Mouse (Mus musculus) brain, embryonic 14.5 days (tissue): ENCODE measurements around the gene Bahd1. TPM values are rescaled to one million over a fixed set of nuclear protein-coding genes. Genes with fewer than 3 reads are reported as not detected.

Experiments used
- DNase-seq: peaks from one replicate; pipeline ENCODE4 v3.0.0-alpha.2; 2011; ENCODE audit warnings: low read depth
- CTCF ChIP-seq: fragments of 200-500 bp; IDR thresholded peaks from 2 replicates; pipeline ENCODE4 v1.5.1; 2012; ENCODE audit warnings: inconsistent platforms, mild to moderate bottlenecking, moderate library complexity, borderline replicate concordance; ENCODE audit not compliant: insufficient read depth, insufficient read length; ENCODE audit errors: extremely low read depth
- POLR2A ChIP-seq: fragments of 200-500 bp; IDR thresholded peaks from 2 replicates; pipeline ENCODE4 v1.6.1; 2012; ENCODE audit warnings: mild to moderate bottlenecking, inconsistent platforms, borderline replicate concordance; ENCODE audit not compliant: poor library complexity, insufficient read depth, insufficient read length, severe bottlenecking; ENCODE audit errors: extremely low read depth
- polyA plus RNA-seq: library from polyadenylated mRNA; depleted of rRNA; stranded (reverse); fragments of >200 nt; gene quantifications from 2 replicates; pipeline ENCODE4 v1.2.3, GENCODE M21; 2012; rRNA removed

Bahd1 gene
- 21.8 and 25.7 TPM in 2 replicates for polyA plus RNA-seq

DNA sequence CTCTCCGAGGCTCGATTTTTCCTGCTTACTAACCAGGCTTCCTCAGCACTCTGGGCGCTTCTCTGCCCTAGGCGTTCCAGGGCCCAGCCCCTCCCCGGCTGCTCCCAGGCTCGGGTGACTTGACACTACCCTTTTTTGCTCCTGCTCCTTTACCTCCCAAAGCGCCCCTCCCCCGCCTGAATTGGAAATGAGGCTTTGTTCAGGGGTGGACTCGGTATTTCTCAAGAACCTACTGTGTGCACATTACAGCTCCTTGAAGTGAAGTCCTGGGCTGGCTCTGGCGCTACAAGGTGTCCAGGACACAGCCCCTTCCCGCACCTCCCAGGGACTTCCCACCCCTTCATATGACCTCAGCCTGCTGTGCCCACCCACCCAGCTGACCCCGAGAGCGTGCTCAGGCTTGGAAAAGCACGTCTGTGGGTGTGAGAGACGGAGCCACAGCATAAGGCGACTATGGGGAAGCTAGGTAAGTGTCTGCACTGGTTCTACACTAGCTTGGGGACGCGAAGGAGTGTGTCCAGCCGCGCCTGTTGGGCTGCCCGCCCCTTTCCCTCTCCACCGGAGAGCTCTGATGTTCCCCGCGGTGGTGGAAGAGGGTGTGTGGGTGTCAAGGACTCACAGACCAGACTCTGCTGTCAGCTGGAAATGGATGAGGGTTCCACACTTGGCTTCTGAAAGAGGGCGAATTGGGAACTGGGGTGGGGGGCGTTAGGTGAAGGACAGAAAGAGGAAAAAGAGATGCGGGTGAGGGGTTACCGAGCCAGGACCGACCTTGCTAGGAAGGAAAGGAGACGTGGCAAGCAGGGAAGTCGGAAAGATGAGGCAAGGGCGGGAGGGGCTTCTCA is at the start of gene Bahd1:
Bahd1 (plus strand) TSS at position 397 of the 845 bp plus-strand sequence.
- TF ChIP-seq POLR2A (no peak), CTCF (no peak)
- DNase-seq: peak; percentile 41

DNA sequence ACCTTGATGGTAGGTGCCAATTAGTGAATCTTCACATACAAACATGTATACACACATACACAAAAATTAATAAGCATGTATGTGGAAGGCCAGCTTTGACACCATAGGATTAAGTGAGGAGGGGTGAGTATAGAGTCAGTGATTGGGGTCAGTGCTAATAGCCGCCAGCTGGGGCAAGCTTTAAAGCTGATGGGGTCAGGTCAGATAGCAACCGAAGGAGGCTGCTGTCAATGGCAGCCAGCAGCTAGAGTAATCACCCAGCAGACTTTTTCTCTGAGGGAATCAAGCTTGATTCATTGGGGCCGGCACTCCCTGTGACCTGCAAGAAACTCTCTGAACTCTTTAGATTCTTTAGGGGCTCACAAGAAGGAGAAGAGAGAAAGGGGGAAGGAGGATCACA is 48.4 kb upstream of the Bahd1 start:
- no peak for DNase-seq
- TF ChIP-seq POLR2A (no peak), CTCF (no peak)

DNA sequence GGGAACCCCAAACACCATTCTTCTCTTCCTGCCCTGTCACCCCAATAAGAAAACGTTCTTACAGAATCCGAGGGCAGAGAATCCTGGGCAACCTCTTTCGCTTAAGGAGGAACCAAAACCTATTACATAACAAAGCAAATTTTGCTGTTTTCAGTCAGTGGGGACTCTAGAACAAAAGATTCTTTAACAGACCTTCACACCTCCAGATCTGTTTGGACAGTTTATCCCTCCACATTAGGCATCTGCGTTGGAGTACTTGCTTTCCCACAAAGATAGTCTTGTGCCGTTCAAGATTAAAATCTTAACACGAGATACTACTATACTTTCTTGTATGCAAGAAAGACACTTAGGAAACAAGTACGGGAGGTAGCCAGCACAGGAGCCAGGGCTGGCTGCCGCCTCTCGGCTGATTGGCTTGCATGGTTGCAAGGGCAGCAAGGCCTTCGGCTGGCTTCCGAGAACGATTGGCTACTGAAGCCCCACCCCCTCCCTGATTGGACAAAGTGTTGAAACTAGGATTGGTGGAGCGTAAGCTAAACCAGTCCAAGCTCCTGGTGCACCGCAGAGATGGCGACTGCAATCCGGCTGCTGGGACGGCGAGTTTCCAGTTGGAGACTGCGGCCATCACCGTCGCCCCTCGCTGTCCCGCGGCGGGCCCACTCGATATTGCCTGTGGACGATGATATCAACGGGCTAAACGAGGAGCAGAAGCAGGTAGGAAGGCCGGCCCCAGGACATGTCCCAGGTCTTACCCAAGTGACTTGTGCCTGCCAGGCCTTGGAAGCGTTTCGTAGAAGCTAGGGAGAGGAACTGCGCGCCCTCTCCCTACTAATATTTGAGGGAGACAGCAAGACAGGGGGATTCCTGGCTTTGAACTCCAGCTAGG is 38.5 kb upstream of the Bahd1 start, which contains the start of gene Ivd:
Ivd (plus strand) TSS at position 501 of the 886 bp plus-strand sequence.
- TF ChIP-seq CTCF: no peak
- peak; percentile 63; the same call in 1 of the 2 replicates for TF ChIP-seq POLR2A
- DNase-seq: peak; percentile 99

DNA sequence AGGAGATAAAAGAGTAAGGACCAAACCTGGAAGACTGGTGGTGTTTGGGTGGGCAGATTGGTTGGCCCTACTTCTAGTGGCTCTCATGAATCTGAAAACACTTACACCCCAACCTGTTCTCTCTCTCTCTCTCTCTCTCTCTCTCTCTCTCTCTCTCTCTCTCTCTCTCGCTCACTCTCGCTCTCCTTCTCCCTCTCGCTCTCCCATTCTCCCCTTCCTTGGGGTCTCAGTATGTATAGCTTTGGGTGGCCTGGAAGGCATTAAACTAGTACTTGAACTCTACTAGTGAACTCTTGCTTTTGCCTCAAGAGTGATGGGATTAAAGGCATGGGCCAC is 37.9 kb upstream of the Bahd1 start:
- TF ChIP-seq CTCF: no peak
- TF ChIP-seq POLR2A: no peak
- DNase-seq: no peak

DNA sequence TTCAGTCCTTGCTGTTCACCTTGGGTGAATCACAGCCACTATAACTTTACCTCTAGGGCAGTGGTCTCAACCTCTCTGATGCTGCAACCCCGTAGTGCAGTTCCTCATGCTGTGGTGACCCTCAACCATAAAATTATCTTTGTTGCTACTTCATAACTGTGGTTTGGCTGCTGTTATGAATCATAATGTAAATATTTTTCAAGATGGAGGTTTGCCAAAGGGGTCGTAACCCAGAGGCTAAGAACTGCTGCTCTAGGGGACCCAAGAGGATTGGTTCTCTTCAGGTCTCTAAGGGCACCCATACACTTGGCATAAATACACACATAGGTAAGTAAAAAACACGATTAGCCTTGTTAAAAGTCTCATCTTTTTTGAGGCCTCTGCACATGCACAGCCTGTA is 29.6 kb upstream of the Bahd1 start:
- no peak for TF ChIP-seq POLR2A
- no peak for TF ChIP-seq CTCF
- DNase-seq: no peak

DNA sequence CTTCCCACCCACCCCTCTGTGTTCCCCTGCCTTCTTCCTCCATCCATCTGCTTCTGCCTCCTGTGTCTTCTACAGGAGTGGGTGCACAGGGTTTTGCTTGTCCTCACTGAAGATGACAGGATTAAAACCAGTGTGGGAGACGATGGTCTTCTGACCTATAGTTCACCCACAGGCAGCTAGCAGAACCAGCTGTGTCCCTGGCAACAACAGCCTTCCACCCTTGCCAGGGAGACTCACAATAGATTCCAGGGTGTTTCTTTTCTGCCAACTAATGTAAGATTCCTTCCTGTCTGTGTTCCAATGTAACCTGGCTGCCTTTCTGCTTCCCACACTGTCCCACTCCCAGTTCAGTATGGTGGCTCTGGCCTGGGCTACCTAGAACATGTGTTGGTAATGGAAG is 29.1 kb upstream of the Bahd1 start:
- no peak for DNase-seq
- no peak for TF ChIP-seq CTCF
- TF ChIP-seq POLR2A: no peak

DNA sequence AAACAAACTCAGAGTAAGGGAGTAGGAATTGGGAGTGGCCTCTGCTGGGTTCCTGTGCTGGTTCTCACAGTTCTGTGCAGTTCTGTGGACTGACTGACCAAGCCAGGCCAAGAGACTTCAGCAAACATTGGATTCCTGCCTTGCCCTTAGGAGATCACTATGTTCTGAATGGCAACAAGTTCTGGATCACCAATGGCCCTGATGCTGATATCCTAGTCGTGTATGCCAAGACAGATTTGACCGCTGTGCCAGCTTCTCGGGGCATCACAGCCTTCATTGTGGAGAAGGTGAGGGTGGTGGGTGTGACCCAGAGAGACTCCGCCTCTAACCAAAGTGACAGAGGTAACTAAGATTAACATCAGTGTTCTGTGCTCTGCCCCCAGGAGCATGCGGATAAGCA is 27.2 kb upstream of the Bahd1 start:
- TF ChIP-seq POLR2A (no peak), CTCF (no peak)
- no peak for DNase-seq

DNA sequence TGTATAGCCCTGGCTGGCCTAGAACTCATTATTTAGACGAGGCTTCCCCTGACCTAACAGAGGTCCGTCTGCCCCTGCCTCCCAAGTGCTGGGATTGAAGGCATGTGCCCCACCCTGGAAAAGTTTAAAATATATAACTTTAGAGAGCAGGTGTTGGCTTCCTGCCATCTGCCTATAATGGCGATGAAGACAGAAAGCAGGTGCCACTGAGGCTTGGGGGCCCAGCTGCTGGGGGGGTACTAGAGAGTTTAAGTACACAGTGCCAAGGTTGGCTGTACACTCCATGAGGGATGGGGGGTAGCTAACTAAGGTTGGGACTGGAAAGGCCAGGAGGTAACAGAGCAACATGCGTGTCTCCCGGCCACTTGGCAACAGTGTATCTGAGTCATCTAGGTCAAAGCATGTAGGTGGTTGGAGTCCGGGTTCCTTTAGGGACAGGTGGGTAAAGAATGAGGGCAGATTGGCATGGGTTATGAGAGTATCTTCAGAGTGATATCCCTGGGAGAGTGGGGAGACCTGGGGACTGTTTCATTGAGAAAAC is 26.2 kb upstream of the Bahd1 start:
- no peak for TF ChIP-seq CTCF
- no peak for TF ChIP-seq POLR2A
- DNase-seq: no peak

DNA sequence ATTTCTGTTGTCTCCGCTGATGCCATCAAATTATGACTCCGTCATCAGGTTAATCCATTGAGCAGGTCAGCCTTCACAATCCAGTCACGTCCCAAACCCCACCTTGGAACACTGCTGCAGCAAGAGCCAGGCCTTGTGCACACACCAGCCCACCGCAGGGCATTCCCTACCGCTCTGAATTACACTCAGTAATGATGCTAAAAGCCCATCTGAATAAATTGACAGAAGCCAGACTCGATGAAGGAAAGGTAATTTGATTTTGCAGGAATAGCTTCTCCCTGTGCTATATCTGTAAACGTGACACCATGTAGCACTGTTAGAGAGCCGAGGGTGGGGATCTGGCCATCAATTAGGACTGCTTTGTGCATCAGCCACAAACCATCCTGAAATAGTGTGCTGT is 24.9 kb upstream of the Bahd1 start:
- no peak for DNase-seq
- TF ChIP-seq CTCF: no peak
- no peak for TF ChIP-seq POLR2A

DNA sequence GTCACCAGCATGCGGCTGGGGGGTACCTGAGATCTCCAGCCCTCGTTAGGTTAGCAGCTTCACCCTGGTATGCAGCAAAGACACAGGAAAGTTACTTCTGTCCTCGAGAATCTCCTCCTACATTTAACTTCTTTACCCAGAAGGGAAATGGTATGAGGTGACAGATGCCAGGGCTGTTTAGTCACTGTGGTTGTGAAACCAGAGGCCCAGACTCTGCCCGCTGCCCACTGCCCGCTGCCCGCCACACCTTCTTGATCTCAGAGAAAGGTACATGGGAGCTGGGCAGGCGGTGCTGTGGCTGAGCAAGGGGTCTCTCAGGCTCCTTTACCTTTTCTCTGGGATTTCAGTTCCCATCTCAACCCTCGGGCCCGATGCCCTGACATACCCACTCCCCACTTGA is 23.7 kb upstream of the Bahd1 start:
- no peak for TF ChIP-seq POLR2A
- TF ChIP-seq CTCF: no peak
- no peak for DNase-seq

DNA sequence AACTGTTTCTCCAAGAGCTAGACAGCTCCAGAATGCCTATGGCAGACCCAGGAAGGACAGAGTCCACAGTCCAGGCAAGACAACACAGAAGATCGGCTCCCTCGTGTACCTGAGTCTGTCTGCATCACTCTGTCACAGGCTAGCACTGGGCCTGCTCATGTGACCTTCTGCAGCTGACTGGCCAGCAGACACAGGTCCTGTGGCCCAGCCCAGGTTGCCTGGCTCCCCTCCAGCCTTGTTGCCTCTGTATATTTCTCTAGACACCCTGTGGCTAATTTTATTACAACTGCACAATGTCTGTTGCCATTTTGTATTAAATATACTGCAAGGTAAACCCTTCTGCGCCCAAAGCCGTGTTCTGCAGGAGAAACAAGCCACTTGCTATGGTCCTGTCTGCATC is 19.2 kb upstream of the Bahd1 start:
- DNase-seq: no peak
- TF ChIP-seq CTCF: no peak
- no peak for TF ChIP-seq POLR2A
